Mouse (Mus musculus) left cerebral cortex, adult 11 months (tissue): ENCODE data around the gene Zfp639.
A peak's percentile ranks its signal among the peaks of the same experiment; 100 is the strongest.

ENCODE experiments used
- DNase-seq: peaks from one replicate; pipeline ENCODE4 v3.0.0; 2022; ENCODE audit warnings: low spot score

The Zfp639 gene

GRCm38 (mm10) chr3:32505841-32506240, 4.2 kb upstream of the Zfp639 start:
- DNase-seq, result no peak

DNA sequence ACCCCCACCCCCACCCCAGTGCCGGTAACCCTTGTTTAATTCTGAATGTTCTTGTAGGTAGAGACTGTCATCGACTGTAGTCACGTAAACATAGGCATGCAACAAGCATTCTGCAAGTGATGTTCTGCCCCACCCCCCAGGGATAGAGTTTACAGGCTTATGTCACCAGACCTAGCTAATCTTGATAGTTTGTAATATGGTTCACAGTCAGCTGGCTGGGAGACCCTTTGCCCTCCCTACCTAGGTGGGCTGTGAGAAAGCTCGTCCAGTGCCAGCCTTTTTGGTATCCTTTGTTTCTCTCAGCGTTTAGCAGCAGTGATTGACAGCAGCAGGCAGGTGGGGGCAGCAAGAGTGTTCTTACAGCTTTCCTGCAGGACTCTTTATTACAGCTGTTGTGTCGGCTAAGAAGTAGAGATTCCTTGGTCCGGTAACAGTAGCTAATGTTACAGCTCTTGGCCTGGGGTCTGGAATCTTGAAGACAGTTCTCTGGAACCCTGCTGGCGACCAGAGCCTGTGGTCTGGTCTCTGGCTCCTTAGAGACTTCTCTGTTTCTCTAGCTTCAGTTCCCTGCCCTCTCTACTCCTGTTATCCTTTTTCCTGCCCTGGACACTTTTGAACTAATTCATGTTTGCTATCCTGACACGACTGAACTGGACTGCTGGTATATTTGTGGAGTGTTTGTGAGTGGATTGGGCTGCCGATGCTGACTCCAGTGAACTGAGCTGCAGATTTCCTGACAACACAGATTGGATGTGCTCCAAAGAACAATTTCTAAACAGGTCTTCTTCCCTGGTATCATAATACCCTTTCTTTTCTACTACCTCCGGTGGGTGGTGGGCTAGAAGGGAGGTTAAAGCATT, 3.5 kb upstream of the Zfp639 start:
- DNase-seq, result no peak

- peak; percentile 74 for DNase-seq
Observed at GRCm38 (mm10) chr3:32508666-32509324, 1.3 kb upstream of the Zfp639 start.

DNA sequence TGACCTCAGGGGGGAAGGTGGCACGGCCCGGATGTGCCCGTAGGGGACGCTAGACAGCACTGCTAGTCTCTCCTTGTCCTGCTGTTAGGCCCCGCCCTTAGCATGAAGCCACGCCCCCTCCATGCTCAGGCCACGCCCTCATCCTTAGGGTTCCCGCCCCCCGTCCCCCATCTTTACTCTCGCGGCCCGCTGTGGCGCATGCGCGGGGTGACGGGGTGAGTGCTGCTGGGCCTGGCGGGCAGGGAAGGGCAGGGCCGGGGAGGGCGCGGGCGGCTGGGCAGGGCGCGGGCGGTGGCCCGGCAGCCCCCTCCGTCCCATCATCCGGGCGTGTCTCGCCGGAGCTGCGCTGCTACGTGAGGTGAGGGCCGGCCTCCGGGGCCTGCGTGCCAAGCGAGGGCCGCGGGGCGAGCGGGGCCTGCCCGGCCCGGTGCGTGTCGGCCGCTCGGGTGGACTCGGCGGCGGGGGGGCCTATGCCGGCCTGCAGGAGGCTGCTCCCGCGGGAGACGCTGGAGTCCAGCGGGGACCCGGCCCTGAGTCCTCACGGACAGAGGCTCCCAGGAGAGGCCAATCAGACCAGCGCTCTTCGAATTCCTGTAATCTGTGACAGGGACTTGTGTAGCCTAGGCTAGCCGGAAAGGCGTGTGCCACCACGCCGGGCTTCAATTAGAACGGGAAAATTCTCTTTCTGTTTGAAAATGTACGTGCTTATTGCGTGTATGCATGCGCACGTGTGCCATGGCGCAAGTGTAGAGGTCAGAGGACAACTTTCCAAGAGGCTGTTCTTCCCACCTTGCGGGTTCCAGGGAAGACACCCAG, 524 bp downstream of the Zfp639 start:
- peak; percentile 91 for DNase-seq

DNA sequence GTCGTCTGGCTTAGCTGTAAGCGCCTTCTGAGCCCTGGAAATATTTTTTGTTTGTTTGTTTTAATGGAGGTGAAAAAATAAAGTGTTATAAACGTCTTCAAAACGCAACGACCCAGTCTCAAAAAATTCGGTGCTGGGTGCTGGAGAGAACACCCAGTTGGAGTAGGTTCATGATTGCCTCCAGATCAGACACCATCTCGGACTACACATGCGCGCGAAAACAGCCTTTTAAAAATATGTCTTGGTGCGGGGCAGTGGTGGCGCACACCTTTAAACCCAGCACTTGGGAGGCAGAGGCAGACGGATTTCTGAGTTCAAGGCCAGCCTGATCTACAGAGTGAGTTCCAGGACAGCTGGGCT, 1.1 kb downstream of the Zfp639 start:
- DNase-seq, result no peak

DNA sequence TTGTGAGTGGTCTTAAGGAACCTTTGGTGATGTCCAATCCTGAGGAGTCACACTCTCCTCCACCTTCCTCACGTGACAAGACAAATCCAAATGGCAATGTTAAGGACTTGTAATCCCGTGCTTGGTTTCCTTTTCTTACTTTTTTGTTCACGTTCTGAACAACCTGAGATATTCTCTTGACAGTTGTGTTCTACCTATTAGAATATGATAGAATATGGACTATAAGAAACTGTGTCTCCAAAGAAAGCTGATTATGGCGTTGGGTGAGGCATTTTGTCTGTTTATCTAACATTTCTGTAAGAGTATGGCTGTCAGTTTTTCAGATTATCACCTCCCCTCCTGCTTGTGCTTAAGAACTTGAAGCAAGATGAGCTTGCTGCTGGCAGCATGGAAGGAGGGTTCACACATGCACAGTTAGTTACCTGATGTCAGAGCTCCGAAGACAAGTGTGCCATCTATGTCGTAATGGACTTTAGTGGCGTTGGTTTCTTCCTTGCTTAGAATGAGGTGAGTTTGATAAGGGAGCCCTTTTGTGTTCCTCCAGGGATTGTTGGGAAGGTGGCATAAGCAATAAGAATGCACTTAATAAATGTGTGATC, 2.7 kb downstream of the Zfp639 start:
- DNase-seq, result no peak

GRCm38 (mm10) chr3:32513528-32513927, 3.5 kb downstream of the Zfp639 start:
- no peak for DNase-seq

GRCm38 (mm10) chr3:32527181-32527580, 17.1 kb downstream of the Zfp639 start:
- no peak for DNase-seq

- peak; percentile 91 for DNase-seq
Observed at GRCm38 (mm10) chr3:32529303-32529898, 19.3 kb downstream of the Zfp639 start, which contains the start of gene Mfn1. Gene Mfn1 (plus strand): TSS chr3:32529465.

DNA sequence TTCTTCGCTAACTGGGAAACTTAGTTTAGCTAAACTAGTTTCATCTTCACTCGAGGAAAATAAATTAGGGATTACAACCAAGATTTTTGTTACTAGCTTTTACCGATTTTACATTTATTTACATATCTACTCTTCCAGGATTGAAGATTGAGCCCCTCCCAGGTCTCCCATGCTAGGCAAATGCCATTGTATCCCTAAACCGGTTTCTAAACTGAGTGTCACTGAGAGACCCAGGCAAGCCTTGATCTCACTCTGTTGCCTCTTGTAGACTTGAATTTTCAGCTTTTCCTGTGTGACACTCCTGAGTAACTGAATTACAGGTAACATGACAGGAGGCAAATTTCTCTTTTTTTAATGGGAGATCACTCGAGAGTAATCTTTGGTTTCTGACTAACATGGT, 20.0 kb downstream of the Zfp639 start:
- no peak for DNase-seq

- no peak for DNase-seq
Observed at GRCm38 (mm10) chr3:32535692-32536091, 25.6 kb downstream of the Zfp639 start.

GRCm38 (mm10) chr3:32537556-32537955, 27.5 kb downstream of the Zfp639 start:
- DNase-seq, result peak; percentile 39

DNA sequence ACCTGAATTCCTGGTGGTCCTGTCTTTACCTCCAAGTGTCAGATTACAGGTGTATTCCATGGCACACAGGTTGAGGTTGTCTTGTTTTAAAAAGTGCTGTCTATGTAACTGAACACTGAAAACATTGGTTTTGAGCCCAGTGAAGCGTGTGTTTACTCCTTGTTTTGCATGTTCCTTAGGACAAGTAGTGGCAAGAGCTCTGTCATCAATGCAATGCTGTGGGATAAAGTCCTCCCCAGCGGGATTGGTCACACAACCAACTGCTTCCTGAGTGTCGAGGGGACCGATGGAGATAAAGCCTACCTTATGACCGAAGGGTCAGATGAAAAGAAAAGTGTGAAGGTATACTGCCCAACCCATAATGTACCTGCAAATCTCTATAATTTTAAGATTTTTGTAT, 28.0 kb downstream of the Zfp639 start:
- no peak for DNase-seq

DNA sequence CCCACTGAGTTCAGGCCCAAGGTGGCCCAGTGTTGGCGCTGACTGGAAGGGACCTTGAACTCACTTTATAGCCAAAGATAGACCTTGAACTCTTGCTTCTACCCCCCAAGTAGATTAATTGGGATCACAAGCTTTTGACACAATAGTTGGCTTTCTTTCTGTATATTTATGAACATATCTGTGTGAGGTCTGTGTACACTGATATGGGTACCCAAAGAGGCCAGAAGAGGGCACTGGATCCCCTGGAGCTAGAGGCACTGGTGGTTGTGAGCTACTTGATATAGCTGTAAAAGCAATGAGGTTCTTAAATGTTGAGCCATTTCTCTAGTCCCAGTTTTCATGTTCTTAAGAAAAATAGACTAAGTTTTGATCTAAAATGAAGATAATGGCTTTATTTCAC, 43.0 kb downstream of the Zfp639 start:
- no peak for DNase-seq

DNA sequence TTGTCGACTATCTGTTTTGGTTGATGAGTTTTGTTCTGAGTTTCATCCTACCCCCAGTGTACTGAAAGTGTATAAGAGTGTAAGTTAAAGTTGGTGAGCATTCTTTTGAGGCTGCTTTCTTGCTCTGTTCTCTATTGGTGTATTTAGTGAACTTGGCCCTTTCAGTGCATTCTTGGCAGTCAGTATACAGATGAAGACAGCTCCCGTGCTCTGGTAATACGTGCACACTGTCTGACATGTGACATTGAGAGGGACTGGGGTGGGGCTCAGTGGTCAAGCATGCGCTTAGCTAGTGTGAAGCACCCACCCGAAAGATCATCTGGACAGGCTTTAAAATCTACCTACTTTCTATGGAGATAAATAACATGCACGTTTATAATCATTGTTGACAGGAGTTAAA, 53.3 kb downstream of the Zfp639 start:
- DNase-seq, result no peak
